Mouse (Mus musculus) embryo, embryonic 10.5 days (tissue): ENCODE results near the gene Hsf4.
"Not testable (repeated sequence)": the region's sequence is repeated elsewhere in the genome, so short reads cannot be mapped to it uniquely, and the experiment has no call there.

Experiments
- DNase-seq: peaks from one replicate; pipeline ENCODE4 v3.0.0-alpha.2; 2015; ENCODE audit warnings: low spot score

Gene Hsf4

GRCm38 (mm10) chr8:105269461-105269947, at the start of gene Hsf4:
Hsf4 (plus strand) TSS chr8:105269801.
- DNase-seq = peak; percentile 45

GRCm38 (mm10) chr8:105223850-105224249, 45.8 kb upstream of the Hsf4 start:
- no peak for DNase-seq

- DNase-seq = peak; percentile 97
These were observed 45.0 kb upstream of the Hsf4 start, which contains the start of gene D230025D16Rik for GRCm38 (mm10) chr8:105224413-105225271. D230025D16Rik (plus strand) TSS chr8:105225145.

GRCm38 (mm10) chr8:105225272-105225593, 44.4 kb upstream of the Hsf4 start:
- DNase-seq = no peak

- DNase-seq = no peak
These were observed 43.7 kb upstream of the Hsf4 start for GRCm38 (mm10) chr8:105225917-105226316.

- no peak for DNase-seq
These were observed 37.9 kb upstream of the Hsf4 start for GRCm38 (mm10) chr8:105231503-105232320.

DNA sequence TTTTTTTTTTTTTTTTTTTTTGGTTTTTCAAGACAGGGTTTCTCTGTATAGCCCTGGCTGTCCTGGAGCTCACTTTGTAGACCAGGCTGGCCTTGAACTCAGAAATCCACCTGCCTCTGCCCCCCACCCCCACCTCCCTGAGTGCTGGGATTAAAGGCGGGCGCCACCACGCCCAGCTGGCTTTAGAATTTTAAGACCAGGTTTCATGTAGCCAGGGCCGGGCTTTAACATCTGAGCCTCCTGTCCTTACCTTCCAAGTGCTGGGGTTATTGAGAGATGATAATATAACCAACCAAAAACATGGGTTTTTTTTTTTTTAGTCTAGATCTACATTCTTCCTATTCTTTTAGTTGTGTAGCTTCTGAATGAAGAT, 37.3 kb upstream of the Hsf4 start:
- not testable (repeated sequence) for DNase-seq

DNA sequence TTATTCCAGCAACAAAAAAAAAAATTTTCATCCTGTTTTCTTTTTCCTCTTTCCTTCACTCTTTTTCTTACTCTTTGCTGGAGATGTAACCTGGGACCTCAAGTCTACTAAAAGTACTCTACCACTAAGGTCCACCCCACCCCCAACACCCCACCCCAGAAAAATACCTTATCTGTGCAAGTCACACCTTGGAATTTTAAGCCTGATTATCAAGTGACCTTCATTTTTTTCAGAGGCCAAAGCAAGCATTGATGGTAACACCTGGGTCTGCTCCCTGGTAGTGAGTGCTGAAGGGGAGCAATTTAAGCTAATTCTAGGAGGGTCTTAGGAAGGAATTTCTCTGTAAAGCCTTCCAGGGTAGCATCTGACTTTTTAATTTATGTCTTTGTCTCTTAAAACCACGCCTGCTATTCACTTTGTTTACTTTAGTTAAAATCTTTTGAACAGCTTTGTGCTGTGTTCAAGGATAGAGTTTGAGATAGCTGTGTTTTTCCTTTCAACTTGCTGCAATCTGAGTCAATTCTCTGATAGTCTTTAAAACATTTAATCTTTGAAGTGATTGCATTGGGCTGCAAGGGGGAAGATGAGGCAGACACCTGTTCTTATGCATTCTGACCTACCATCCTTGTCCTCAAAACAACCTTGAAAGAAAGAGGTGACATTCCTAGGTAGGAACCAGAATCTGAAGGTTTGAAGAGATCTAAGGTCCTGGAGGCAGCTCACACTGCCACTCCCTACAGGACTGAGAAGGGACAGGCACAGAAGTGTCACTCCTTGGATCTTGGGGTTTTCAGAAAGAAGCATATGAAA, 36.3 kb upstream of the Hsf4 start:
- no peak for DNase-seq

DNA sequence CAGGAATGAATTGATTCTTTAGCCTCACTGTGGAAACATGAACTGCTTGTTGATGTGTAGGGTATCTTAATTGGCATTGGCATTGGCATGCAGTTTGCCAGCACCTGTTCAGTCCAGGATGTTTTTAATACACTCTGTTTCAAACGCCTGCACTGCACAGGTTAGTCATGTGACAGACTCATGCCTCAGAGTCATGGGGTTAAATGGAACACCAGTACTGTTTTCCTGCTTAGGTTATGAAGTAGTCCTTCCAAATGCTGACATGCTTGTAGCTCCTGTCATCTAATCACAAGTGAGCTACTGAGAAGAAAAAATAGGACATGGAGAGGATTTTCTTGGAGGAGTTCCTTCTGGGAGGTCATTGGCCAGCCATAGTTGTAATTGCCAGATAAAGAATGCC, 34.4 kb upstream of the Hsf4 start:
- no peak for DNase-seq

GRCm38 (mm10) chr8:105237442-105238142, 32.0 kb upstream of the Hsf4 start:
- no peak for DNase-seq

DNA sequence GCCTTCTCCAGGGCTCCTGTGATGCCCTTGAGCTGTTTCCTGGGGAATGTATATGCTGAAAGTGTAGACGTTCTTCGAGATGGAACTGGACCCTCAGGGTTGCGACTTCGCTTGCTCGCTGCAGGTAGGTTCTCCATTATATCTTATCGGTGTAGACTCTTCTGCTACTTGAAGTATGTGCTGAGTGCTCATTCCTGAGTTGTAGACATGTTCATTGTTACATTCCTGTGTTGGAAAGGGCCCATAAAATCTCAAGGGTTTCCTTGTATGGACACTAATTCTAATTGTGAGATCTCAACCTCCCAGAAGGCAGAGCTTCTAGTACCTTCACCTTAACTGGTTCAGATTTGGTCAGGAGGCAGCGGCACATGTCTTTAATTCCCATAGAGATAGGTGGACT, 28.6 kb upstream of the Hsf4 start:
- no peak for DNase-seq

DNA sequence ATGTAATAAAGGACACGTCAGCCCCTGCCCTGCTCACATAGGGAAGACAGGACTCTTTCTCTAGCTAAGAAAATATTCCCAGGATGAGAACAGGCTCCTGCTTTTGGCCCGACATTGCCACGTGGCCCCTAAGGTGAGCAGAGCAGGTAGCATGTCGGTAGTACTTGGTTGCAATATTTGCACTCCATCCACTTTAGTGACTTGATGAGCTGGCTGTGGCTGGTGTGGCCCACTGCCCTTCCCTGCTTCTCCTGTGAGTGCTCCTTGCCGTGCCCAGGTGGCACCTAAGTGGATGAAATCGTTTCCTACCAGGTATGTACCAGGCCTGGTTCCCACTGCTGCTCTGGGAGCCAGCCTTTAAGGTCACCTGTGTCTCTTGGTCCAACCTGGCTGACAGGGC, 17.6 kb upstream of the Hsf4 start:
- DNase-seq = no peak

DNA sequence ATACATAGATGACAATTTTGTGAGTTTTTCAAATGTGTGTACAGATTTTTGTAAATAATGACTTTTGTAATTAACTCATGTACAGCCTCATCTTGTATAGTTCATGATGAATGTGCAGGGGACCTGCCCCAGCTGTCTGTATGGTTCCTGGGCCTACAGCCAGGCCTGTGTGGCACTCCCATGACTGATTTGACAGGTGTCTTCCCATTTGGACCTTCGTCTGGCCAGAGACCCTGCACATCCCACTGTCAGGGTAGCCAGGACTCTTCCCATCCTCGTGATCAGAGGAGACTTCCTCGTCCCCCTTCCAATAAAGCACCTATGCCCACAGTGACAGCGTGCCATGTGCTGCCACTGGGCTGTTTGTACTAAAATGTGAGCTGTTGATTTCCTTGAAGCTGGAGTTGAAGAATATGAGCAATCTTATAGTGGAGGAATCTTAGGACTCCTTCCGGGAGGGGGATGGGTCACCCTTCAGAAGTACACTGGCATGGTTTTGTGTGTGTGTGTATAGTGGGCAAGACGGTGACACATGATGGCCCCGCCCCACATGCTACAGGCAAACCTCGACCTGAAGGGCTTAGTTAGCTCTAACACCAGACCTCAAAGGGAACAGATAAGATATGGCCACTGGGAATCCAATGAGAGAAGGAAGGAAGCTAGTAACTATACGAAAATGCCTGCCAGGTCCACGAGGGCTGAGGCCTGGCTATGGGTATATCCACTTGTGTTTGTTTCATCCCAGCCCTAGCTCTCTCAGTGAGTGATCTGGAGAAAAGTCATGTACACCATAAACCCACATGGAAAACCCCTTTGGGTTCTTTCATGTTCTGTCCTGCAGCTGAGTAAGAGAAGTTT, 16.7 kb upstream of the Hsf4 start:
- DNase-seq = no peak

DNA sequence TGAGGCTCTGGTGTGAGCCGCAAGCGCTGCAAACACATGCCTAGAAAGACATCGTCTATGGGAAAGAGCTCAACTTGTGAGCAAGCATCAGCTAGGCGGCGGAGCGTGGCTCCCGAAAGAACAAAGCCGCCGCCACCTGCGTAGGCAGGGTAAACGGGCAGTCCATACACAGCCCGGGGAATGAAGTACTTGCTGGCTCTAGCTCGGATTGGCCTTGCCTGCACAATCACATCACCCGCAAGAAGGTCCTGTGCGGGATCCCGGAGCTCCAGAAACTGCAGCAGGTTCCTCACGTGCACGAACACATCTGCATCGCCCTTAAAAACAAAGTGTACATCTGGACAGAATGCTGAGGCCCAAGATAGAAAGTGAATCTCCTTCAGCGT, 15.8 kb upstream of the Hsf4 start:
- DNase-seq = no peak

DNA sequence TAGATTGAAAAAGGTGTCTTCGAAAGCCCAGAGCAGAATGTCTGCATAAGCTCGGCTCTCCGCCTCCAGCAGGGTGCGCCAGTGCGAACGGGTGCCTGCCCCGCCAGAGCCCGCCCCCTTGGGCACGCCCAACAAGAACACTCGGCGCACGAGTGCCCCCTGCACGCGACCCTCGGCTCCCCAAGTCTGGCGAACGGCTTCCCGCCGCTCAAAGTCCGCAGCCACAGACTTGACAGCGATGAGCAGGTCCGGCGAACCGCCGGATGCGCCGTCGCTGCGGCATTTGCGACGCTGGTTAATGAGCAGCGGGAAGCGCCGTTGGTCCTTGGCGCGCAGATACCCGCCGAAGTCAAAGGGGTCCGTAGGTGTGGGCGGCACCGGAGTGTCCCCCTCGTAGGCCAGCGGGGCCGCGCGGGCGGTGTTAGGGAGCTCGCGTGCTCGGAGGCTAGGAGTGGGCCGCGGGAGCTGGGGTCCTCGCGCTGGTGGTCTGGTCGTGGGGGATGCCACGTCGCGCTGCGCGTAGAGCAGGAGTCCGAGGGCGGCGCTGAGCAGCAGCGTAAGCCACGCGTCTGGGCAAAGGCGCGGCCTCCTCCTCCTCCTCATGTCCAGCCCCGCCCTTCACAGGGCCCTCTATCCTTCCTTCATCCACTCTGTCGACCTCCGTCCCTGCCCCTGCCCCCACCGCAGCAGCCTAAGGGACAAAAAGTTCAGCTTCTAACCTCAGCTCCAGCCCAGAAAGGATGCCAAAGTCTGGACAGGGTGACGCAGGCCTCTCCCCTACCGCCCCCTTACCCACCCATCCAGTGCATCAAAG, 15.2 kb upstream of the Hsf4 start:
- DNase-seq = peak; percentile 94

- DNase-seq = peak; percentile 59
These were observed 14.6 kb upstream of the Hsf4 start, which contains the start of gene B3gnt9 for GRCm38 (mm10) chr8:105254966-105255350. B3gnt9 (minus strand) TSS chr8:105255153.

GRCm38 (mm10) chr8:105257318-105258114, 12.1 kb upstream of the Hsf4 start:
- DNase-seq = no peak

GRCm38 (mm10) chr8:105258911-105259720, 10.5 kb upstream of the Hsf4 start:
- peak; percentile 65 for DNase-seq
